Mouse (Mus musculus): ENCODE measurements around the gene Bpifa6. TPM values are rescaled to one million over a fixed set of nuclear protein-coding genes. Genes with fewer than 3 reads are reported as not detected.
"Not testable (repeated sequence)": the region's sequence is repeated elsewhere in the genome, so short reads cannot be mapped to it uniquely, and the experiment has no call there.

Bpifa6 gene
- polyA plus RNA-seq, 1 experiment from 2014 or later = not detected

DNA sequence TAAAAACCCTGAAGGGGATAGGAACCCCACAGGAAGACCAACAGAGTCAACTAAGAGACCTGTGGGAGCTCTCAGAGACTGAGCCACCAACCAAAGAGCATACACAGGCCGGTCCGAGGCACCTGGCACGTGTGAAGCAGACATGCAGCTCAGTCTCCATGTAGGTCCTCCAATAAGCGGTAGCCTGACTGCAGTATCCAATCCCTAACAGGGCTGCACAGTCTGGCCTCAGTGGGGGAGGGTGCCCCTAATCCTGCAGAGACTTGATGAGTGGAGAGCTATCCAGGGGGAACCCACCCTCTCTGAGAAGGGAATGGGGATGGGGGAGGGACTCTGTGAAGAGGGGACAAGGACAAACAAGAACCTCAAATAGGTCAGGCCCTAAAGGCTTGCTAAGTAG is 31.0 kb downstream of the Bpifa6 start:
- 93% methylated on average over 4 of the region's 4 CpGs for WGBS
- Histone ChIP-seq H3K4me1 (ENCODE audit: control insufficient read depth, insufficient read depth, low read length) (no peaks in the 10 kb centered on the region), H3K4me2 (replicated peaks; ENCODE audit: low read depth, low read length) (no peak overlapping the region), H3K27me3 (ENCODE audit: control insufficient read depth, insufficient read depth, low read length) (no peaks in the 10 kb centered on the region), H3K9me3 (ENCODE audit: control insufficient read depth, low read length) (no peaks in the 10 kb centered on the region), H3K36me3 (ENCODE audit: control insufficient read depth, insufficient read depth, low read length) (no peaks in the 10 kb centered on the region), H3K27ac (ENCODE audit: low read depth, low read length) (no peak overlapping the region), H3K9ac (ENCODE audit: low read depth, low read length) (no peak overlapping the region), H3K4me3 (ENCODE audit: low read length) (no peak overlapping the region)
- ATAC-seq (ENCODE audit: low FRiP score, low TSS enrichment) = no peak

DNA sequence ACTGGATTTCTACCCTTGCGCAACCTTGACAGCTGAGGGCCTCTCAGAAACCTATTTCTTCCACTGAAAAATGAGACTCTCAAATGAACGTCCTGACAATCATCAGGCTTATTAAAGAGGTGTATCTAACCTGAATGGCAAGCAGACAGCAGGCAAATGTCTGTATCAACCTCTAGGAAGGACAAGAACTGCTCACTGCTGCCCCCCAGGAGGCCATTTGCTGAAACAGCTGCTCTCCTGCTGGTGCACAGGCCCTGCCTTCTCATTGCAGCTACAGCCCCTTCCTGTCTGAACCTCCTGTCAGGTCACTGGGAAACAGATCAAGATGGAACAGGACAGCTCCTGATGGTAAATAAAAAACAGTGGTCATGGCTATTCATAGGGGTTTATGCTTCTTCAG is 31.6 kb downstream of the Bpifa6 start:
- Histone ChIP-seq H3K36me3 (ENCODE audit: control insufficient read depth, insufficient read depth, low read length) (no peaks in the 10 kb centered on the region), H3K27ac (ENCODE audit: low read depth, low read length) (no peak overlapping the region), H3K9ac (ENCODE audit: low read depth, low read length) (no peak overlapping the region), H3K4me2 (replicated peaks; ENCODE audit: low read depth, low read length) (no peak overlapping the region), H3K27me3 (ENCODE audit: control insufficient read depth, insufficient read depth, low read length) (no peaks in the 10 kb centered on the region), H3K4me1 (ENCODE audit: control insufficient read depth, insufficient read depth, low read length) (no peaks in the 10 kb centered on the region), H3K4me3 (ENCODE audit: low read length) (no peak overlapping the region), H3K9me3 (ENCODE audit: control insufficient read depth, low read length) (no peaks in the 10 kb centered on the region)
- 90% methylated on average over 2 of the region's 2 CpGs for WGBS
- ATAC-seq (ENCODE audit: low FRiP score, low TSS enrichment) = no peak

DNA sequence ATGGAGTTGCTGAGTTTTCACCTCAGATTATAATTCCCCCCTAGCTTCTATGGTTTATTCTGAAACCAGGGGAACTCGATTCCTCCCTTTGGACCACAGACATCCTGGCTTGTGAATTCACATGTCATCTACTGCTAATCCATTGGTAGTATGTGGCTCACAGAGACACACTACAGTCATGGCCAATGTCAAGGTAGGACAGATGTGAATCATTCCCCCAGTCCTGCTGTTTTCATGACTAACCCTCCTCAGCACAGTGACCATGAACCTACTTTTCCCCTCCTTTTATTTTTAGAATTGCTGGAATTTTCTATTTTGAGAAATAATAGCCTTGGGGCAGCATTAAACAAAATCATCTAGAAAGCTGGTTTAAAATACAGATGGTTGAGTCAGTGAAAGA is 32.6 kb downstream of the Bpifa6 start:
- Histone ChIP-seq H3K9ac (ENCODE audit: low read depth, low read length) (no peak overlapping the region), H3K27ac (ENCODE audit: low read depth, low read length) (no peak overlapping the region), H3K4me2 (replicated peaks; ENCODE audit: low read depth, low read length) (no peak overlapping the region), H3K4me1 (ENCODE audit: control insufficient read depth, insufficient read depth, low read length) (no peaks in the 10 kb centered on the region), H3K27me3 (ENCODE audit: control insufficient read depth, insufficient read depth, low read length) (no peaks in the 10 kb centered on the region), H3K9me3 (ENCODE audit: control insufficient read depth, low read length) (no peaks in the 10 kb centered on the region), H3K4me3 (ENCODE audit: low read length) (no peak overlapping the region), H3K36me3 (ENCODE audit: control insufficient read depth, insufficient read depth, low read length) (no peaks in the 10 kb centered on the region)
- 82% methylated on average over 1 of the region's 1 CpGs for WGBS
- ATAC-seq (ENCODE audit: low FRiP score, low TSS enrichment) = no peak

DNA sequence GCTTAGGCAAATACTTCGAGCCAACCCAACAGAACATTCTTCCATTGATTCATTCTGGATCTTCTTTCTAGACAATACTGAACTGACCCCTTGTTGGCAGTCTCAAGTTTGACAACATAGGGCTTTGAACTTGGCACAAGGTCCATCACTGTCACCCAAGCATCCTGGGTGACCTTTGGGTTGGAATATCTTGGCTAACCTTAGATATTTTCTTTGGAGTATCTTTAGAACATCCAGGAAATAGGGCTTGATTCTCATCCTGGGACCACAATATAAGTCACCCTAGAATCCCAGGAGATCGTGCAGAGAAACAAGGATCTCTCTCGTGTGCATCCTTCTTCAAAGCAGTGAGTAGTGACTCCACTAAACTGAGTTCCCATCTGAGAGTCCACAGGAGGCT is 33.2 kb downstream of the Bpifa6 start, which contains the start of gene Bpifa2:
Gene Bpifa2 (plus strand): TSS at position 301 of the 400 bp plus-strand sequence.
- Histone ChIP-seq H3K4me1 (ENCODE audit: control insufficient read depth, insufficient read depth, low read length) (no peaks in the 10 kb centered on the region), H3K9ac (ENCODE audit: low read depth, low read length) (no peak within 1 kb of the TSS), H3K27ac (ENCODE audit: low read depth, low read length) (no peak within 1 kb of the TSS), H3K27me3 (ENCODE audit: control insufficient read depth, insufficient read depth, low read length) (no peaks in the 10 kb centered on the region), H3K4me3 (ENCODE audit: low read length) (no peak within 1 kb of the TSS), H3K4me2 (replicated peaks; ENCODE audit: low read depth, low read length) (no peak within 1 kb of the TSS), H3K9me3 (ENCODE audit: control insufficient read depth, low read length) (no peaks in the 10 kb centered on the region), H3K36me3 (ENCODE audit: control insufficient read depth, insufficient read depth, low read length) (no peaks in the 10 kb centered on the region)
- WGBS = 86% methylated on average over 3 of the region's 3 CpGs
- no peak for ATAC-seq (ENCODE audit: low FRiP score, low TSS enrichment)

DNA sequence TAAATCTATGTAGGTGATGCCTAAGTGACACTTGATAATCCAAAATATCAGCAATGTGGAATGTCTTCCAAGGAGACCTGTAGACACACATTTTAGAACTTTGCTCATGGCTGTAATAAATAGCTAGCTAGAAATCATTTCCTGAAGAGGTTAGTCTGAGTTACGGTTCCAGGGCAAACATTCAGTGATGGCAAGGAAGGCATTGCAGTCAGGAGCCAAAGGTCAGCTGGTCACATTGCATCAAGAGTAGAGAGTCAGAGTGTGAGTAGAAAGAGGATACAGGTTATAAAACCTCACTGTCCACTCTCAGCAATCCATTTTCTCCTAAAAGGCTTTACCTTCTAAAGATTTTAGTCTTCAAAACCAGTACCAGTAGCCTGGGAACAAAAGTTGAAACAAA is 43.2 kb downstream of the Bpifa6 start:
- ATAC-seq (ENCODE audit: low FRiP score, low TSS enrichment) = no peak
- H3K4me3 ChIP-seq (ENCODE audit: low read length) = no peak overlapping the region
- no peaks in the 10 kb centered on the region for H3K9me3 ChIP-seq (ENCODE audit: control insufficient read depth, low read length)
- no peak overlapping the region for H3K9ac ChIP-seq (ENCODE audit: low read depth, low read length)
- H3K4me2 ChIP-seq (replicated peaks; ENCODE audit: low read depth, low read length) = no peak overlapping the region
- H3K27me3 ChIP-seq (ENCODE audit: control insufficient read depth, insufficient read depth, low read length) = no peaks in the 10 kb centered on the region
- H3K27ac ChIP-seq (ENCODE audit: low read depth, low read length) = no peak overlapping the region
- no peaks in the 10 kb centered on the region for H3K36me3 ChIP-seq (ENCODE audit: control insufficient read depth, insufficient read depth, low read length)
- WGBS = 39% methylated on average over 1 of the region's 1 CpGs
- no peaks in the 10 kb centered on the region for H3K4me1 ChIP-seq (ENCODE audit: control insufficient read depth, insufficient read depth, low read length)

DNA sequence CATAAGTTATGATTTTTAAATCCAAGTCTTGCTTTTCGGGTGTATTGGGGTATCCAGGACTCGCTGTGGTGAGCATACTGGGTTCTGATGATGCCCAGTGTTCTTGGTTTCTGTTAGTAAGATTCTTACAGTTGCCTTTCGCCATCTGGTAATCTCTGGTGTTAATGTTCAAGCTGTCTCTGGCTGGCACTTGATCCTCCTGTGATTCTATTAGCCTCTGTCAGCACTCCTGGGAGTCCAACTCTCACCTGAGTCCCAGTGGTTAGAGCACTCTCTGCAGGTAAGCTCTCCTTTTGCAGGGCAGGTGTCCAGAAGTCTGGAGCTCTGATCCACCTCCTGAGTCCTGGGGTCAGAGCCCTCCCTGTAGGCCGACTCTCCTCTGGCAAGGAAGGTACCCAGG is 49.9 kb downstream of the Bpifa6 start:
- not testable (repeated sequence) for H3K36me3 ChIP-seq (ENCODE audit: control insufficient read depth, insufficient read depth, low read length); H3K9me3 ChIP-seq (ENCODE audit: control insufficient read depth, low read length); H3K27ac ChIP-seq (ENCODE audit: low read depth, low read length); H3K4me3 ChIP-seq (ENCODE audit: low read length); H3K27me3 ChIP-seq (ENCODE audit: control insufficient read depth, insufficient read depth, low read length); H3K4me2 ChIP-seq (replicated peaks; ENCODE audit: low read depth, low read length); H3K9ac ChIP-seq (ENCODE audit: low read depth, low read length); H3K4me1 ChIP-seq (ENCODE audit: control insufficient read depth, insufficient read depth, low read length); ATAC-seq (ENCODE audit: low FRiP score, low TSS enrichment)
- 88% methylated on average over 4 of the region's 4 CpGs for WGBS

DNA sequence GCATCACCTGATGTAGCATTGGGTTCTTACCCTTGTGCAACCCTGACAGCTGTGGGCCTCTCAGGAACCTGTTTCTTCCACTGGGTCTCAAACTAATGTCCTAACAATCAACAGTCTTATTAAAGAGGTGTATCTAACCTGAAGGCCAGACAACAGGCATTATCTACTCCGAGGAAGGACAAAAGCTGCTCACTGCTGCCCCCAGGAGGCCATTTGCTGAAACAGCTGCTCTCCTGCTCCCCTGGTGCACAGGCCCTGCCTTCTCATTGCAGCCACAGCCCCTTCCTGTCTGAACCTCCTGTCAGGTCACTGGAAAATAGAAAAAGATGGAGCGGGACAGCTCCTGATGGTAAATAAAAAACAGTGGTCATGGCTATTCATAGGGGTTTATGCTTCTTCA is 64.2 kb downstream of the Bpifa6 start:
- no peaks in the 10 kb centered on the region for H3K4me1 ChIP-seq (ENCODE audit: control insufficient read depth, insufficient read depth, low read length)
- H3K36me3 ChIP-seq (ENCODE audit: control insufficient read depth, insufficient read depth, low read length) = no peaks in the 10 kb centered on the region
- no peak overlapping the region for H3K4me2 ChIP-seq (replicated peaks; ENCODE audit: low read depth, low read length)
- ATAC-seq (ENCODE audit: low FRiP score, low TSS enrichment) = no peak
- no peaks in the 10 kb centered on the region for H3K27me3 ChIP-seq (ENCODE audit: control insufficient read depth, insufficient read depth, low read length)
- no peak overlapping the region for H3K4me3 ChIP-seq (ENCODE audit: low read length)
- H3K9ac ChIP-seq (ENCODE audit: low read depth, low read length) = no peak overlapping the region
- 49% methylated on average over 2 of the region's 2 CpGs for WGBS
- no peaks in the 10 kb centered on the region for H3K9me3 ChIP-seq (ENCODE audit: control insufficient read depth, low read length)
- H3K27ac ChIP-seq (ENCODE audit: low read depth, low read length) = no peak overlapping the region

DNA sequence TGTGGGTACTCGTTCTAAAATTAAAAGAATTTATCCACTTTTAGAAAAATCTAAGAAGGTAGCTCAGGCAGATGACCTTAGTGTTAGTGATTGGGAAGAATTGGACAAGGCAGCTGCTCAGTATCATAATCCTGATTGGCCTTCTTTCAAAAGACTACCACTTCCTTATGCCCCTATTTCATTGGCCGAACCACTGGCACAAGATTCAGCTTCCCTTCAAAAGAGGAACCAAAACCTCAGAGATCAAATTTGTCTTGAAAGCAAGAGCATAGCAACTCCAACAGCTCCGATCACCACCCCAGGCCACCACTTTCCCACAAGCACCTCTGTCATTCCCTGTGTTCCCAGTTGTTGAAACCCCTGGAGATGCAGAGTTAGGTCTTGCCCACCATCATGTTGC is 70.0 kb downstream of the Bpifa6 start:
- Histone ChIP-seq H3K4me3 (ENCODE audit: low read length) (no peak overlapping the region), H3K9me3 (ENCODE audit: control insufficient read depth, low read length) (no peaks in the 10 kb centered on the region), H3K4me2 (replicated peaks; ENCODE audit: low read depth, low read length) (no peak overlapping the region), H3K27ac (ENCODE audit: low read depth, low read length) (no peak overlapping the region), H3K9ac (ENCODE audit: low read depth, low read length) (no peak overlapping the region), H3K36me3 (ENCODE audit: control insufficient read depth, insufficient read depth, low read length) (no peaks in the 10 kb centered on the region), H3K4me1 (ENCODE audit: control insufficient read depth, insufficient read depth, low read length) (no peaks in the 10 kb centered on the region), H3K27me3 (ENCODE audit: control insufficient read depth, insufficient read depth, low read length) (no peaks in the 10 kb centered on the region)
- WGBS = 87% methylated on average over 3 of the region's 3 CpGs
- ATAC-seq (ENCODE audit: low FRiP score, low TSS enrichment) = no peak

Measured in kidney, embryonic 14.5 days (tissue).